Mouse (Mus musculus): ENCODE measurements around the gene Rsph1.
"Not testable (repeated sequence)": the region's sequence is repeated elsewhere in the genome, so short reads cannot be mapped to it uniquely, and the experiment has no call there.

Gene Rsph1

GRCm38 (mm10) chr17:31275181-31275580 is 2.0 kb downstream of the Rsph1 start:
- DNase-seq, result no peak

- no peak for DNase-seq
These were observed 3.6 kb downstream of the Rsph1 start for GRCm38 (mm10) chr17:31273631-31274030.

GRCm38 (mm10) chr17:31272416-31273165 is 4.6 kb downstream of the Rsph1 start:
- DNase-seq, result no peak

- peak in 1 of 2 experiments; percentile 33 for DNase-seq
These were observed 5.9 kb downstream of the Rsph1 start for GRCm38 (mm10) chr17:31271136-31271851.

GRCm38 (mm10) chr17:31270736-31271135 is 6.4 kb downstream of the Rsph1 start:
- not testable (repeated sequence) for DNase-seq

- DNase-seq, result no peak
These were observed 6.9 kb downstream of the Rsph1 start for GRCm38 (mm10) chr17:31270246-31270645.

- DNase-seq, result no peak
These were observed 7.4 kb downstream of the Rsph1 start for GRCm38 (mm10) chr17:31269761-31270160.

- no peak for DNase-seq
These were observed 9.2 kb downstream of the Rsph1 start for GRCm38 (mm10) chr17:31268016-31268415.

- no peak for DNase-seq
These were observed 9.6 kb downstream of the Rsph1 start for GRCm38 (mm10) chr17:31267603-31268002.

- no peak for DNase-seq
These were observed 10.0 kb downstream of the Rsph1 start for GRCm38 (mm10) chr17:31267138-31267537.

- no peak for DNase-seq
These were observed 10.7 kb downstream of the Rsph1 start for GRCm38 (mm10) chr17:31266321-31266950.

- DNase-seq, result no peak
These were observed 11.4 kb downstream of the Rsph1 start for GRCm38 (mm10) chr17:31265831-31266230.

GRCm38 (mm10) chr17:31265171-31265572 is 12.0 kb downstream of the Rsph1 start:
- DNase-seq, result no peak

GRCm38 (mm10) chr17:31264372-31264771 is 12.8 kb downstream of the Rsph1 start:
- DNase-seq, result no peak

- no peak for DNase-seq
These were observed 13.4 kb downstream of the Rsph1 start for GRCm38 (mm10) chr17:31263770-31264169.

- no peak for DNase-seq
These were observed 14.5 kb downstream of the Rsph1 start for GRCm38 (mm10) chr17:31262715-31263114.

GRCm38 (mm10) chr17:31261352-31261751 is 15.8 kb downstream of the Rsph1 start:
- peak; percentile 44 to 60 for DNase-seq

- DNase-seq, result peak; percentile 95 to 97
These were observed 16.8 kb downstream of the Rsph1 start for GRCm38 (mm10) chr17:31260430-31260829.

- peak in 1 of 2 experiments; percentile 49 for DNase-seq
These were observed 17.4 kb downstream of the Rsph1 start for GRCm38 (mm10) chr17:31259825-31260224.

- no peak for DNase-seq
These were observed 18.0 kb downstream of the Rsph1 start for GRCm38 (mm10) chr17:31259145-31259544.

GRCm38 (mm10) chr17:31258310-31258865 is 18.8 kb downstream of the Rsph1 start:
- no peak for DNase-seq

GRCm38 (mm10) chr17:31257898-31258297 is 19.3 kb downstream of the Rsph1 start:
- DNase-seq, result no peak

GRCm38 (mm10) chr17:31257149-31257548 is 20.0 kb downstream of the Rsph1 start:
- DNase-seq, result no peak

Measured in kidney, postnatal 36 days (tissue).